Mouse (Mus musculus) kidney, postnatal 14 days (tissue): Measurements from ENCODE around the gene Guca2a.

Experiments
- DNase-seq: peaks from one replicate; pipeline ENCODE4 v3.0.0; 2022; ENCODE audit warnings: mixed read lengths

The Guca2a gene

DNA sequence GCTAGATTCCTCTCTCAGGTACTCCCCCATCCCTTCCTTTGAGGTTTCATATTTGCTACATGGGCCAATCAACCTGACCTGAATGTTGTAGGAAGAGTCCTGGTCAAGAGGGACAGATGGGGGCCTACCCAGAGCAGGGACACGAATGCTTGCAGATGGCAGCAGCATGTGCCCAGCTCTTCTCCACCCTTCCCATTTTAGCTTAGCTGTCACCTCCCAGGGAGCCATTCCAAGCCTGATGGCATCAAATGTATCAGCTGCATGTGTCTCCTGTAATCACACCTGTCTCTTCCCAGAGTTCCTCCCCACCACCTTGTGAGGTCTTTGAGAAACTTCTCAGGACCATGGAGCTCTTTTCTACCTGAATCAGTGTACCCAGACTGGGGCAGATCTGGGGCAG, 19.5 kb downstream of the Guca2a start:
- DNase-seq = no peak

DNA sequence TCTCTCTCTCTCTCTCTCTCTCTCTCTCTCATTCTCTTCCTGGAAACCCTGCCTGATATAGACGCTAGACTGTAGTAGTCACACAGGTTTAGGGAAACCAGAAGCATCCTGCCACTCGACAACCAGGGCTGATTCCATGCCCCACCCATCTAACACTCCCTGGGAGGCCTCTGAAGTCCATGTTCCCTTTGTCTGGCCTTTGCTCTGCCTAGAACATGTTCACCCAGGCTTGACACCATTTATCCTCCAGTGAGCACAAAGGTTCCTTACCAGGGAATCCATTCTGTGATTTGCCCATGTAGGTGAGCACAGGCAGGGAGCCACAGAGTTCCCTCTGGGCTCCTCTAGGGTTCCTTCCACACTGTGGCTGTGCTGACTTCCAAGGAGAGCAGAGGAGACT, 20.7 kb downstream of the Guca2a start:
- peak; percentile 39 for DNase-seq

DNA sequence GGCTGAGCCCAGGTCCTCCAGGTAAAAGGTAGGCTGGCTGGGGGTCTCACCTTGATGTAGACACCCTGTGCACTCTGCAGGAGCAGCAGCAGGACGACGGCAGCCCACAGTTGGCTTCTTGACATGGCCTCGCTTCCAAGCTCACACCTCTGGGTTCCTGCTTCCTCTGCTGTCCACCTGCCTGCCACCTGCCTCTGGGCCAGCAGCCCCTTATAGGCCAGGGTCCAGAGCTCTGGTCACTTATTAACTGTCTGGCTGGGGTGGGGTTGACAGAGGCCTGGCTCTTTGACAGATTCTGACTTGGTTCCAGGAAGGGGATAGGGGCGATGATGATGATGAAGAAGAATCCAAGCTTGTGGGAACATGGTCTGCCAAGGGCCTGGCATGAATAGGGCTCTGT, 21.2 kb downstream of the Guca2a start, which contains the start of gene Guca2b:
Gene Guca2b, minus strand, starts transcription at position 224 of the 400 bp plus-strand sequence.
- DNase-seq = peak; percentile 37

DNA sequence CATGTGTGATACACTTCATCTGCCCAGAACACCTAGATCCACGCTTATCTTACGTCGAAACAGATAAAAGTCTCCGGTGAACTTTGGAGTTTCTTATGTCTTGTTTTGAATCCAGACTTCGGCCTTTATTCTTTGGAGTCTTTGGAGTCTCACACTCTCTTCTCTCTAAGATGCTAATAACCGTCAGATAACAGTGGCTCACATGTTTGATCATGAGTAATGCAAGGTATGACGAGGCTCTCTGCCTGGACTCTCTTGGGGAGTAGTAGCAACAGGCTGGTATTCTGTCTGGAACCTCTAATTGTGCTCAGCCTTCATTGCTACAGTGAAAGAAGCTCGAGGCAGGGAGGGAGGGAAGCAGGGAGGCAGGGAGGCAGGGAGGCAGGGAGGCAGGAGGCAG, 22.5 kb downstream of the Guca2a start:
- DNase-seq = no peak

DNA sequence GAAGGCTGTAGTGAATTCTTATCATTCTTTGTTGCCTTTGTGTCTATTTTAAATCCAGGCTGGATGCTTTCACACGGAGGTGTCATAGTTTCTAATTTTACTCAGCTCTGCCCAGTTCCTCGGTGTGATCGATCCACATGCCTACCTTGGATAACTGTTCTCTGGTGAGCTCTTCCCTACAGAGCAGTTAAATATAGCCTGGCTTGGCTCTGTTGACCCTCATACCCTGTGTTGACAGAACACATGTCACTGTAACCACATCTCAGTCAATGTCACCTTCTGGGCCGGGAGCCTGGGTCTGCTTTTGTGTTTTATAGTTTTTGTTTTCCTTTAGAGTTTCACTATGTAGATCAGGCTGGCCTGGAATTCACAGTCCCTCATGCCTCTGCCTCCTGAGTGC, 24.6 kb downstream of the Guca2a start:
- DNase-seq = no peak

DNA sequence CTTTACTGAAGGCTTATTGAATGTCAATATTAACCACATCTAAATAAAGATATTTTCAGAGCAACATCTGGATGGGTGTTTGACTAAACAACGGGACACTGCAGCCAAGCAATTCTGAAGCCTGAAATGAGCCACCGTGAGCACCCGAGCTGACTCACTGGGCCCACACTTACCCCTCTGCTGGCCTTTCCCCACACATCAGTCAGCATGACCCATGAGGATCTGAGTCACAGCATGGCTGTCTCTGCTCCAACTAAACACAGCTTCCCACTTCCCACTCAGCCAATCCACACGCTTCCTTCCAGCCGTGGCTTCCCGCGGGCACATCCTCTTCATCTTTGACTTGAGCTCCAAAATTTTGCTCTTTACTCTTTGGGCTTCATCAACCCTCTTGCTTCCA, 25.5 kb downstream of the Guca2a start:
- DNase-seq = no peak

DNA sequence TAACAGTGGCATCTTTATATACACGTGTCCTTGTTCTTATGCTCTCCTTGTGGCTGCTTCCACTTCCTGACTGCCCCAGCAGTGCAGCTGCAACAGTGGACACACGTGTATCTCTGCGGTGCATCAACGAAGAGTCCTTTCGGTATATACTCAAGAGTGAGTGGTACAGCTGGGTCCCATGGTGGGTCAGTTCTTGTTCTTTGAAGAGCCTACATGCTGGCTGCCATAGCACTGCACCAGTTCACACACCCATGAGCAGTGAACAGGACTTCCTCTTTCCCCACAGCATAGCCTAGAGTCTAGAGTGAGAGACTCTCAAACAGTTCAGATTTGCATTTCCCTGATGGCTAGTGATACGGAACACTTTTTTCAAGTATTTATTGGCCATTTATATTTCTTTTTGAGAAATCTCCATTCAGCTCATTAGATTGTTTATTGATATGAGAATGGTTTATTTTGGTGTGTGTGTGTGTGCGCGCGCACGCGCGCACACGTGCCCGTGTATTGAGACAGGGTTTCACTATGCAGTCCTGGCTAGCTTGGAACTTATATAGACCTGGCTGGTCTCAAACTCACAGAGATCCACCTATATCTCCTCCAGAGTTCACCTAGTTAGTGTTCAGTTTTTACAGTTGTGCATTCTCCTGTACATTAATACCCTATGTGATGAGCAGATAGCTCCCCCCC, 26.0 kb downstream of the Guca2a start:
- no peak for DNase-seq

DNA sequence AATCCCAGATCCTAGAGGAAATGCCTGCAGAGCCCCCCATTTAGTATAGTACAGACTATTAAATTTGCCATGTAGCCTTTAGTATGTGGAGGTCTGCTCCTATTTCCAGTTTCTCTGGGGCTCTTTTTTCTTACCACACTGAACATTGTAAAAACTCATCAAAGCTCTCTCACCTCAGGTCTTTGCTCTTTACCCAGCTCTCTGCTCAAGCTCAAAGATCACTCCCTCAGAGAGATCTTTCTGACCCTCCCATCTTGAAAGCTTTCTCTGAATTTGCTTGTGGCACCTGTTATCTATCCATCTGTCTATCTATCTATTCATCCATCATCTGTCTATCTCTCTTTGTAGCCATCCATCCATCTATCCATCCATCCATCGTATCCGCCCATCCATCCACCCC, 27.7 kb downstream of the Guca2a start:
- DNase-seq = no peak

DNA sequence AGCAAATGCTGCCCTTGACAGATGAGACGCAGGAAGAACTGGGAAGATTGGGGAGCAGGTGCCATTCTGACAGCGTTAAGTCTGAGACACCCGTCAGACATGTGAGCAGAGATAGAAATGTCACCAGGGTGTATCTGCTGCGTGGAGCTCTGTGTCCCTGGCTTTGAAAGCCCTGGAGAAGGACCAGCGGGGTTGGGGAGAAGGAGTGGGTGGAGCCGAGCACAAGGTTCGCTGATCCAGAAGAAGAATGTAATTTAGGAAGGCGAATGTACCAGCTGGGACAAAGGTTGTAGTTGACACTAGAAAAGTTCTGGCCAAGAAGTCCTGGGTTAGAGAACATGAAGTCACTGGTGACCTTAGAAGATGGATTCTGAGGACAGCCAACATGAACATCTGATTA, 28.6 kb downstream of the Guca2a start:
- peak; percentile 32 for DNase-seq

DNA sequence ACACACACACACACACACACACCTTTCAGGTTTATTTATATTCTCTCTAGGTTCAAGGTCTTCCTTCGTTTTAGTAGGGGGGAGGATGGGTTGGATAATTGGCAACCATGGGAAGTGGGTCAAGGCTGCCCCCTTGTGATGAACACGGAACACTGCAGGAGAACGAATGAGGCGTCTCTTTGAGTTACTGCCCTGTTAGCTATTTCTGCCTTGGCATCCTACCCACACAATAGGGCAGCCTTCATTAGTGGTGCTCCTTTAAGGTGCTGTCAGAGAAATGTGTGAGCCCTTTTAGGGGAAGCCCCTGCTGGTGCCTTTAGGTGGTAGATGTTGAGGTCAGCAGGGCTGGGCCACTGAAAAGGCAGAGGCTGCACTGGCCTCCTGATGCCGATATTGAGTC, 29.9 kb downstream of the Guca2a start:
- DNase-seq = peak; percentile 18

DNA sequence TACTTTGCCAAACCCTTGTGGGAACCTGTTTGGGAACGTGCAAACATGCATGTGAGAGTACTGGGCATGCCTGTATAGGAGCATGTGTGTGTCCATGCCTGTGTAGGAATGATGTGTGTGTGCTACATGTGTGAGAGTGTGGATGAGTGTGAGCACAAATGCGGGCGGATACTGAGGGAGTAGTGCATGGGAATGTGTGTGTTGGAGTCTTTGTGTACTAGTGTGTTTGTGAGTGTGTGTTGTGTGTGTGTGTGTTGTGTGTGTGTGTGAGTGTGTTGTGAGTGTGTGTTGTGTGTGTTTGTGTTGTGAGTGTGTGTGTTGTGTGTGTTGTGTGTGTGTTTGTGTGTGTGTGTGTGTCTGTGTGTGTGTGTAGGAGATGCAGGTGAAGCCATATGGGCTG, 30.7 kb downstream of the Guca2a start:
- DNase-seq = no peak

DNA sequence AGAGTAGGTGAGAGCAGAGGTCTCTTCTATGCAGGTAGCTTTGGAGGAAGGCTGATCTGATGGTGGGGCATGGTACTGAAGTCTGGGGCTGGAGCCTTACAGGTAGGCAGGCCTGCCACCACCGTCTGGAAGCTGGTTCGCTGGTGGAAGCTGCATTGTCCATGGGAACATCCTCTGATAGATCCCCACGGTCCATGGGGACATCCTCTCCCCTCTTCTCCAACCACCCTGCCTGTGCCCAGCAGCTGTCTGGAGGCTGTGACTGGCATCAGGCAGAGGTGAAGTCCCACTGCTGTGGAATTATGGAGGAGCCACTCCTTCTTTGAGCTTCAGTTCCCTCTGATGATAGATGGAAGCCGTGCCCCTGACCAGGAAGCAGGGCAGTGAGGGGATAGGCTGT, 31.1 kb downstream of the Guca2a start:
- DNase-seq = no peak

DNA sequence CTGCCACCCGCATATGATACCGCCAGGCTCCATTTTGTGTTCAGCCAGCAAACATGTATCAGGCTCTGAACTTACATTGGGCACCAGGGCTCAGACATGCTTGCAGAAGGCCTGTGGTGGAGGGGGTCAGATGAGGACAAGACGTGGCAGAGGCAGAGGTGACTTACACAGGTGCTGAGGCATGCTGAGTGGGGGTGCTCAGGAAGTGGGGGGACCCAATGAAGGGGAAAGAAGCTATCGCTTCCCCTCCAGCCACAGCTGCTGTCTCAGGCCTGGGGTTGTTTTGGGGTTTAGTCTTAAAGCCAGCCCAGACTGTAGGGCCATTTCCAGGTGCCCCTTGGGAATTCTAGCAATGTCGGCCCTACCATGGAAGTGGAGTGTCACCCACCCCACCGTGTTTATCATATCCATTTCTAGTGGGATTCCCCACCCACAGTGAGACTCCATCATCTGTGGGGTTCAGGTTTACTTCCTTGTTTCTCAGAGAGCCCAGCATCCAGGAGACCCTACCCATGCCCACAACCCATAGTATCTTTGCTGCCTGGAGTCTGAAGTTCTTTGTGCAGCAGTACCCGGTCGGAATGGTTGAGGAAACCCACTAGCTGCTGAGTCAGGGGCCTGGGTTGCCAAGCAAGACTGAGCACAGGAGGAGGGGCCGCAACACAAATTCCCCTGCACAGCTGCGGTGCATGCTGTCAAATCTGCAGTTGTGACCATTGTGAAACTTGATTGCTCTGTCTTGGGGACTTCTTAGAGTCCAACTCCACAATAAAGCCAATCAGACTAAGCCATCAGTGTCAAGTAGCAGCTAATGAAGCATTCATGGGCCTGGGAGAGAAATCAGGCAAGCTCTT, 32.1 kb downstream of the Guca2a start:
- DNase-seq = no peak

DNA sequence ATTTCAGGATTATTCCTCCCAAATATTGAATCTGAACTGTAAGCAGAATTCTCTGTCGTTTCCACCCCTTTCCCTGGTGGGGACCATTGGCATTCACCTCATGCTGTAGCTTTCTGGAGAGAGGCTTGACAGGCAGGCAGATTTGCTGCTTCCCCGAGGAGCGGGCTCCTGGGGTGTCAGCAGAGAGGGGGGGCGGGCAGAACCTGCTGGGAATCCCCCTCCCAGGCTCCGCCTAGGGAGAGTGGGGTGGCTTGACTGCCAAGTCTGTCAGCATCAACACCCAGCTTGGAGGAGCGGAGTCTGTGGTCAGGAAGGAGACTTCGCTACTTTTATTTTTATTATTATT, 32.7 kb downstream of the Guca2a start:
- DNase-seq = no peak

DNA sequence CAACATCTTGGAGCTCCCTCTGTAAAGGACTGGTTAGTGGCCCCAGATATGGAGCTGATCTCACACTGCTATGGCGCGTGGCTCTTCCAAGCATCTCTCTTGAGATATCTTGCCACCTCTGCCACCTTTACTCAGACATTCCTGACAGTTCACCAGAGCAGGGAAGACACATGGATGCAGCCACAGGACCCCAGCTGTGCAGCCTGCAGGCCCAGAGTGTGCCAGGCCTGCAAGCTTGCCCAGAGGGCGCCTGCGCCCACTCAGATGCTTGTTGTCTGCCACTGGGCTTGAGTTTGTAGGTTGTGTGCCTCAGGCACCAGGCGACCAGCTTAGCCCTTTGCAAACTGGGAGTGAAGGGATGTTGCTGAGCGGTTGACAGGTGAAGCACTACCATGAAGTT, 33.2 kb downstream of the Guca2a start:
- DNase-seq = no peak

DNA sequence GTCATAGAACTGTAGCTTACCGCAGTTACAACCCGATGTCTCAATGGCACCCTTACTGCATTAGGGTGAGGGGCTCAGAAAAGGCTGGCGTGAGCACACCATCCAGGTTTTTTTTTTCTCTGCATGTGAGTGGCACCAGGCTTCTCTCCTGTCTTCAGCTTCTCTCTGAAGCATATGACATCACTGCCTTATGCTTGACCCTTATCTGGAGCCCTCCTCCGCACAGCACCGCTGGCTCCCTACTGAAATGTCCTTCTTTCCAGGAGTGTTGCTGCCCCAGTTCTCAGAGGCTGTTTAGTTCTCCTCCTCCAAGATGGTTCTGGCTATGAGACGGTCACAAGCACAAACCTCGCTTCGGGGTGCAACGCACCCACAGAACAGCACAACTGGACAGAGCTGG, 33.7 kb downstream of the Guca2a start:
- DNase-seq = no peak

DNA sequence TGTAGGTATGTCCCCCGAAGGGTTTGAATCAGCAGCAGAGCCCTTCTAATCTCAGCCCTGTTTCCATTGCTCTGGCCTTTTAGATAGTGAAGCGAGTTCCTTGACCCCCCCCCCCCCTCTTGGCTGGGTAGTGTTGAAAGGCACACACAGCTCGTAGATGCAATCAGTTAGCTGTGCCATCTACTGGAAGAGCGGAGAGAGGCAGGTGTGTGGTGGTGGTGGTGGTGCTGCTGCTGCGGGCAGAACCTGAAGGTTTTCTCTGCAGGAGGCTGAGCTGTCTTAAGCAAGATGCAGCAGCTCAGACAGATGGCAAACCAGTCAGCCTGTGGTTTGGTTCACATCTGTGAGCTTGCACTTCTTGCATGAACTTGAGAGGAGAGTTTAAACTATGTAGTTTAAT, 35.2 kb downstream of the Guca2a start:
- no peak for DNase-seq

DNA sequence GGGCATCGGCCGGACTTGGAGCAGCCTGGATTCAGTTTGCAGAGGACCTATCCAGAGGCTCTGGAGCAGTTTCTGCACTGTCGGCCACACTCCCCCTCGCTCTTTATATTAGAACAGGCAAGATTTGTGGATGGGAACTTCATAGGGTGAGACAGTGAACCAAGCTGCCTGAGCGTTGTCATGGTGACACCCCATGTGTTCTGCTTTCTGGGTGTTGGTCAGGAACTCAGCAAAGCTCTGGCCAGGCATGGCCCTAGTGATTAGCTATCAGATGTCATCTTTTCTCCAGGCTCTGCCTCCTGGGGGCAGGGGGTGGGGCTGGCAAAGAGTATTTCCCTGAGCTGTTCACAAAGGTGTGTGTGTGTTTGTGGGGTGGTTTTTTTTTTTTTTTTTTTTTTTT, 45.1 kb downstream of the Guca2a start:
- no peak for DNase-seq

DNA sequence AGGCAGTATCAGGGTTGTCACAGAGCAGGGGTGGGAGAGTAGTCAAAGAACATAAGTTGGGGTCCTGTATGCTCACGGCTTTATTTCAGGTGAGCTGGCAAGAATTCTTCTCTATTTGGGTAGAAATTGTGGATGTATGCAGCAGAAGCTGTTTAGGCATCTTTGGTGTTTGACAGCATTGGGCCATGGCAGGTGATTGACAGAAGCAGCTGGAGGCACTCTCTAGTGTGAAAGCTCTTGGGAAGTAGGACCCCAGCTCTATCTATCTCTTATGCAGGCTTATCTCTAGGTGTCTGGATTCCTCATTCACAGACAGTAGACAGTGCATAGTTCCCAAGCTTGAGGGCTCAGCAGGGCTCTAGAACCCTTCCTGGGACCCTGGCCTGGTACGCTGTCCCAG, 48.2 kb downstream of the Guca2a start:
- no peak for DNase-seq
